Mouse (Mus musculus): Measurements from ENCODE around the gene Tmem201.

Tmem201 gene

DNA sequence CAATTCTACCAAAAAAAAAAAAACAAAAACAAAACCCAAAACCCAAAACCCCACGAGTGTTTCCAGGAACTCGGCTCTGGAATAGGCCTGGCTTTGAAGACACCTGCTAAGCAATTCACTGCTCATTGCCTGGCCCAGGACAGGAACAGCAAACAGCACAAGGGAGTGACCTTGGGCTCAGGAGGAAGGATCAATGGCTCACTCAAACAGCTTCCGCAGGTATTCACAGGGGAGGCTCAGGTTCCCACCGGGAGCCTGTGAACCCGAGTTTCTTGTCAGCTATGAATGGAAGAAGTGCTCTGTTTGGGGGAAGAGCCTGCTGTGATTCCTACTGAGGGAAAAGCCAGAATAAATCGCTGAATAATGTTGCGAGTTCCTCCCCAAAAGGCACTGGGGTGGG is 54.0 kb downstream of the Tmem201 start:
- DNase-seq (ENCODE audit: low read depth, low spot score), result peak; percentile 76

DNA sequence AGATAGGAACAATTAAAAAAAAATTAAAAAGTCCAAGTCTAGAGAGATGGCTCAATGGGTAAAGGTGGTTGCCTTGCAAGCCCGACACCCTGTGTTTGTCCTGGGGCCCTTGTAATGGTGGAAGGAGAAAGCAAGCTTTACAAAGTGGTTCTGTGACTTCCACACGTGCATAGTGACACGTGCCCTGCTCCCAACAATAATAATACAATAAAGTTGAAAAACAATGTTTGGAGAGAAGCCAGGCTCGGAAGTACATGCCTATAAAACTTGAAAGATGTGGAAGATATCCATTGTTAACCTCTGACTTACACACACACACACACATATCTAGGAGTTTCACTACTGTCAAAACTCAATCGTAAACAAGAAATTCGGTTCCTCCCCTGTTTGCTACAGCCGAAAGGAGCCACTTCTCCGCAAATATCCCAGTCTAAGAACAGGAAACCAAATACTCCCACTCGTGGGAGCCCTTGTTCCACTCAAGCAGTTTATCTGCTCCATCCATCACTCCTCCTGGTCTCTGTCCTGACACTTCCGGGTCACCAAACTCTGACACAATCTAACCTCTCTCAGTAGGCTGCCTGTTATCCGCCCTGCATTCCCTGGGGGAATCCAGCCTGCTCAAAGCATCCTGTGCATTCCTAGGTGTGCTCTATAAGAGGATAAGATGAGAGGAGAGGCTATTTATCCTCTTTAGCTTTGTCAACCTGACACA is 58.6 kb downstream of the Tmem201 start:
- DNase-seq (ENCODE audit: low read depth, low spot score), result no peak

DNA sequence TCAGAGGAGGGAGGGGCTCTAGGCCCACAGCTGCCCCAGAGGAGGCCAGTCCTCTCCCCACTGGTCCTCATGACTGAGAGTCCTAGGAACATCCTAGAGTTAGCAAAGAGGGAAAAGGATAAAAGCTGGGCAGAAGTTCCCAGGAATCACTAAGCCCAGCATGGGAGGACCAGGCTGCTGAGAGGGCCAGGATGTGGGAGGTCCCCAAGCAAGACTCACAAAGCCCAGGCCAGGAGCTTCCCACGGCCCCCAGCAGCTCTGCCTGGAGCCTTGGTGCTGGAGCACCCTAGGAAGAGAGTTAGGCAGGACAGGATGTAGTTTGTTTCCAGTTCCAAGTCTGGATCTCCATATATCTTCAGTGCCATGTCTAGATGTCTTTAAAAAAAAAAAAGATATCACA is 59.8 kb downstream of the Tmem201 start:
- no peak for DNase-seq (ENCODE audit: low read depth, low spot score)

DNA sequence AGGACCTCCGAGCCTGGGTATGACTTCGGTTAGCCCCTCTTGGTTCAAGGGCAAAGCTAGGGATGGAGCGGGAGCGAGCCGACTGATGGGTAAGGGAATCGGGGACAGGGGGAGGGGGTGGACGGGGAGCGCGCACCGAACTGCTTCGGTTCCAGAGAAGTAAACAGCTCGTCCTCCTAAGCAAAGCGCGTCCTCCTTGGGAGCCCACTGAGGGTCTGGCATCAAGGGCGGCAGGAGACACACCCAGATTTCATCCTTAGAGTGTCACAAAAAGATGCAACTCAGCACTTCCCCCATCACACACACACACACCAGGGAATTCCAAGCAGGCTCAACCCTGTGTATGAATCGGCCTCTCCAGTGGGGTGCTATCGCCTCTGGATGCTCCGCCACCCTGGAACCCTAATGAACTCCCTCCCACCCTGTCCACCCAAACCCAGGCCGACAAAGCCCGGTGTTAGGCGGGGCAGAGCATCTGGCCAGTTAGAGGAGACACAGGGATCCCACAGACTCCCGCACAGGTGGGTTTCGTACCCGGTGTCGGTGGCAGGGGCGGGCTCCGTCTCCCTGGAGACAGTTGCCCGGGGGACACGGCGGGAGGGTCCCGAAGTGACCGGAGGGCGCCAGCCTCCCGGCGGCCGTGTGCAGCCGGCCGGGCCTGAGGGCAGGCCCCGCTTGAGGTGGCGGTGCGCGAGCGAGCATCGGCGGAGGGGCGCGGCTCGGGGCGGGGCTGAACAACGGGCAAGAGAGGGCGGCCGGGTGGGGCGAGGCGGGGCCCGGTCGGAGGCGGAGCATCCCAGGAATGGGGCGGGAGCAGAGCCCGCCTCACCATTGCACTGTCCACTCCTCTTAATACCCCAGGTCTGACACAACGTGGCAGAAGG is 62.2 kb downstream of the Tmem201 start:
- peak; percentile 59 for DNase-seq (ENCODE audit: low read depth, low spot score)

DNA sequence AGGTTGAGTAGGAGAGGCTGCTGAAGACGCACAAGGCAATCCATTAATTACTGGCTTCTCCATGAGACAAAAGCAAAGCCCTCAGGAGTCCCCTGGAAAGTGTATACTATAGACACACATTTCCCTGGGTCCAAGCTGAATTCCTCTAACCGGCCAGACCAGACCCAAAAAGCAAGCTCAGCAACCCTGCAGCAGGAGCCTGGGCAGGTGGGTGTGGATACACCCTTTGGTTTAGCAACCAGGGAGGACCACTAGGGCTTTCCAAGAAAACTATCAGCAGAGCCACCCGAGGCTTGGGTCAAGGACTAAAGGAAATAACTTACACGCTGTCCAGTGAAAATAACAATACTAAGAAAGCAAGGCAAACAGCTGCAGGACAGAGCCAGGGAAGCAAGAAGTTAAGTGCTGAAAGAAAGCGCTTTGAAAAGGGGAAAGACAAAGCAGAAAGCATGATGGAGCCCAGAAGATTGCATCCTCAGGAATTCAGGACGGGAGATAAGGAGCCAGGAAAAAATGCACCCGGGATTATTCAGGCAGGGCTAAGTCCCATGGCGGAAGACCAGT is 62.9 kb downstream of the Tmem201 start:
- no peak for DNase-seq (ENCODE audit: low read depth, low spot score)

DNA sequence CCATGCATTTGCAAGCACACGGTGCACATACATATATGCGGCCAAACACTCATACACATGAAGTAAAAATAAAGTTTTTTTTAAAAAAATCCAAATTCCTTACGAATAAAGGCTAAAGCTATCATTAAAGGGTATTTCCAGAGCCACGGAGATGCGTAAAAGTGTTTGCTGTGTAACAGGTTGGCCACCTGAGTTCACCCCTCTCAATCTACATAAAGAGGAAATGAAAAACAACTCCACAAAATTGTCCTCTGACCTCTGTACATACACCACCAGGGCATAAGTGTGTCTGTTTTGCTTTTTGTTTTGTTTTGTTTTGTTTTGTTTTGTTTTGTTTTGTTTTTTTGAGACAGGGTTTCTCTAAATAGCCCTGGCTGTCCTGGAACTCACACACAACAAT is 65.1 kb downstream of the Tmem201 start:
- no peak for DNase-seq (ENCODE audit: low read depth, low spot score)

DNA sequence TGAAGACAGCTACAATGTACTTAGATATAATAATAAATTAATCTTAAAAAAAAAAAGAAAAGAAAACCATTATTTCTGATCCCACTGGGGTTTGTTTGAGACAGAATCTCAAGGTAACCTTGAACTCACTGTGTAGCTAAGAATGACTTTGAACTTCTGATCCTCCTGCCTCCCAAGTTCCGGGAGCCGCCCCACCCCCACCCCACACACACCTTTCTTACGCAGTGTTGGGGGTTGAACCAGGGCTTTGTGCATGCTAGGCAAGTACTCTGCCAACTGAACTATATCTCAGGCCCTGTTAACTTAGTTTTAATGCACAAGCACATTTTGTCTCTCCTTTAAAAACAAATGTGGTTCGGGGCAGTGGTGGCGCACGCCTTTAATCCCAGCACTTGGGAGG is 66.7 kb downstream of the Tmem201 start:
- DNase-seq (ENCODE audit: low read depth, low spot score), result no peak

DNA sequence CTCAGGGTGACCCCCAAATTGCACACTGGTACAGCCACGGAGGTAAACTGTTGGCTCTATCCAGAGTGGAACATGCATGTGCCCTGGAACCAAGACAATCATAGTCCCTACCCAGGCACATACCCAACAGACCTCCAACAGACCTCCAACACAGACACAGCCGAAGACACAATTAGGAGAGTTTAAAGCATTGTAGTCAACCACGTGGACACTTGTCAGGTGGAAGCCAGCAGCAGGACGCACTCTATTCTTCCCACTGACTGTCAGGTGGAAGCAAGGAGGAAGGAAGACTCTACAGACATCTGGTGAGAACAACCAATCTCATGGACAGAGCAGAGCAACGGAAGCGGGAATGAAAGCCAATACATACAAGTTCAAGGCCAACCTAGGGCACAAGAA is 72.2 kb downstream of the Tmem201 start:
- no peak for DNase-seq (ENCODE audit: low read depth, low spot score)
